Mouse (Mus musculus) CH12.LX (cell line): Measurements from ENCODE around the gene Fgf22. TPM values are rescaled to one million over a fixed set of nuclear protein-coding genes. Genes with fewer than 3 reads are reported as not detected.

ENCODE experiments used
- DNase-seq: peaks from one replicate; pipeline ENCODE4 v3.0.0-alpha.2; 2013; ENCODE audit errors: extremely low read depth
- H3K27ac ChIP-seq: 2 replicates; pipeline ENCODE4 v1.5.1; 2012; ENCODE audit warnings: low read depth, mild to moderate bottlenecking, control low read depth, moderate library complexity; ENCODE audit not compliant: insufficient read depth
- H3K27me3 ChIP-seq: replicated peaks from 2 replicates; pipeline ENCODE3; 2012; ENCODE audit warnings: inconsistent platforms
- H3K36me3 ChIP-seq, 2 experiments: replicated peaks in 1 of 2; 2 replicates each; pipeline versions ENCODE3 to v1.6.1; 2012; ENCODE audit warnings: inconsistent platforms in 1 of 2, low read length in 1 of 2, mild to moderate bottlenecking in 1 of 2, mixed read lengths in 1 of 2, moderate library complexity in 1 of 2; ENCODE audit not compliant: control insufficient read depth in 1 of 2, insufficient read depth in 1 of 2
- H3K4me1 ChIP-seq, 2 experiments: 2 replicates each; pipeline ENCODE4 v1.6.1; 2012; ENCODE audit warnings: inconsistent platforms in 1 of 2, moderate library complexity in 1 of 2; ENCODE audit not compliant: insufficient read depth in 2 of 2, control insufficient read depth in 1 of 2
- H3K4me2 ChIP-seq: 2 replicates; pipeline ENCODE4 v1.6.1; 2012; ENCODE audit warnings: low read depth, mild to moderate bottlenecking, control low read depth; ENCODE audit not compliant: poor library complexity, insufficient read depth, severe bottlenecking
- H3K4me3 ChIP-seq, 3 experiments: fragments of 150-350 bp in 1 of 3; sonication (generic) in 1 of 3; replicated peaks in 1 of 3; 2 replicates each; pipeline versions ENCODE3 to v1.5.1; 2011 to 2012; ENCODE audit warnings: low read depth in 2 of 3, low read length in 2 of 3, mild to moderate bottlenecking in 2 of 3, moderate library complexity in 2 of 3, control low read depth in 1 of 3, improper control_type of control experiment in 1 of 3, inconsistent platforms in 1 of 3, mixed read lengths in 1 of 3; ENCODE audit not compliant: poor library complexity in 1 of 3
- H3K79me2 ChIP-seq: replicated peaks from 2 replicates; pipeline ENCODE4 v1.6.1; 2012; ENCODE audit warnings: mild to moderate bottlenecking, moderate library complexity; ENCODE audit not compliant: control insufficient read depth, poor library complexity, insufficient read depth, severe bottlenecking; ENCODE audit errors: extremely low read depth
- H3K9ac ChIP-seq: 2 replicates; pipeline ENCODE4 v1.6.1; 2012; ENCODE audit warnings: low read depth, mild to moderate bottlenecking, control low read depth, moderate library complexity; ENCODE audit not compliant: insufficient read depth
- H3K9me3 ChIP-seq: replicated peaks from 2 replicates; pipeline ENCODE3; 2012; ENCODE audit warnings: low read length, inconsistent platforms, mixed read lengths
- BHLHE40 ChIP-seq: IDR thresholded peaks from 2 replicates; pipeline ENCODE4 v1.6.1; 2011; ENCODE audit warnings: mild to moderate bottlenecking, low read depth, low read length, improper control_type of control experiment
- CHD1 ChIP-seq: IDR thresholded peaks from 2 replicates; pipeline ENCODE4 v1.6.1; 2012; ENCODE audit warnings: low read depth, low read length, improper control_type of control experiment, inconsistent platforms
- CHD2 ChIP-seq: IDR thresholded peaks from 2 replicates; pipeline ENCODE4 v1.6.1; 2011; ENCODE audit warnings: low read length, improper control_type of control experiment
- CTCF ChIP-seq, 2 experiments: IDR thresholded peaks in 1 of 2; conservative IDR thresholded peaks in 1 of 2; 2 replicates each; pipeline ENCODE4 v1.5.1; 2011 to 2012; ENCODE audit warnings: low read depth in 2 of 2, low read length in 2 of 2, improper control_type of control experiment in 1 of 2, inconsistent platforms in 1 of 2, mild to moderate bottlenecking in 1 of 2, moderate library complexity in 1 of 2
- E2F4 ChIP-seq: IDR thresholded peaks from 2 replicates; pipeline ENCODE4 v1.6.1; 2011; ENCODE audit warnings: low read depth, low read length, improper control_type of control experiment; ENCODE audit not compliant: insufficient replicate concordance
- ELF1 ChIP-seq: IDR thresholded peaks from 2 replicates; pipeline ENCODE4 v1.6.1; 2014; ENCODE audit warnings: low read depth, mild to moderate bottlenecking, inconsistent platforms, low read length, improper control_type of control experiment
- EP300 ChIP-seq: IDR thresholded peaks from 2 replicates; pipeline ENCODE4 v1.6.1; 2011; ENCODE audit warnings: low read length, improper control_type of control experiment
- ETS1 ChIP-seq: conservative IDR thresholded peaks from 2 replicates; pipeline ENCODE4 v1.6.1; 2012; ENCODE audit warnings: low read depth, mild to moderate bottlenecking, inconsistent platforms, low read length, improper control_type of control experiment, moderate library complexity
- GABPA ChIP-seq: IDR thresholded peaks from 2 replicates; pipeline ENCODE4 v1.6.1; 2012; ENCODE audit warnings: low read depth, low read length, improper control_type of control experiment, inconsistent platforms; ENCODE audit not compliant: insufficient replicate concordance
- HCFC1 ChIP-seq: IDR thresholded peaks from 2 replicates; pipeline ENCODE4 v1.6.1; 2012; ENCODE audit warnings: low read depth, mild to moderate bottlenecking, inconsistent platforms, low read length, improper control_type of control experiment
- IRF4 ChIP-seq: IDR thresholded peaks from 2 replicates; pipeline ENCODE4 v1.6.1; 2014; ENCODE audit warnings: low read depth, mild to moderate bottlenecking, inconsistent platforms, low read length, improper control_type of control experiment
- KAT2A ChIP-seq: IDR thresholded peaks from 2 replicates; pipeline ENCODE4 v1.6.1; 2012; ENCODE audit warnings: low read length, improper control_type of control experiment, inconsistent platforms; ENCODE audit not compliant: insufficient replicate concordance
- MAFK ChIP-seq: IDR thresholded peaks from 2 replicates; pipeline ENCODE4 v1.6.1; 2011; ENCODE audit warnings: low read length, improper control_type of control experiment; ENCODE audit not compliant: insufficient replicate concordance
- MAZ ChIP-seq: IDR thresholded peaks from 2 replicates; pipeline ENCODE4 v1.6.1; 2012; ENCODE audit warnings: low read depth, mild to moderate bottlenecking, inconsistent platforms, low read length, improper control_type of control experiment, moderate library complexity
- MEF2A ChIP-seq: IDR thresholded peaks from 2 replicates; pipeline ENCODE4 v1.6.1; 2014; ENCODE audit warnings: low read depth, mild to moderate bottlenecking, inconsistent platforms, low read length, improper control_type of control experiment, borderline replicate concordance
- MXI1 ChIP-seq: IDR thresholded peaks from 2 replicates; pipeline ENCODE4 v1.6.1; 2011; ENCODE audit warnings: mild to moderate bottlenecking, low read depth, low read length, improper control_type of control experiment
- MYC ChIP-seq: IDR thresholded peaks from 2 replicates; pipeline ENCODE4 v1.6.1; 2011; ENCODE audit warnings: low read depth, mild to moderate bottlenecking, improper control_type of control experiment, low read length
- NELFE ChIP-seq: IDR thresholded peaks from 2 replicates; pipeline ENCODE4 v1.6.1; 2011; ENCODE audit warnings: low read depth, low read length, improper control_type of control experiment
- NRF1 ChIP-seq: IDR thresholded peaks from 2 replicates; pipeline ENCODE4 v1.6.1; 2014; ENCODE audit warnings: low read depth, mild to moderate bottlenecking, inconsistent platforms, low read length, improper control_type of control experiment, moderate library complexity
- PAX5 ChIP-seq: IDR thresholded peaks from 2 replicates; pipeline ENCODE4 v1.6.1; 2012; ENCODE audit warnings: low read length, inconsistent platforms, mixed read lengths
- POLR2A ChIP-seq: IDR thresholded peaks from 2 replicates; pipeline ENCODE4 v1.6.1; 2011; ENCODE audit warnings: low read depth, mild to moderate bottlenecking, improper control_type of control experiment, low read length
- RAD21 ChIP-seq: IDR thresholded peaks from 2 replicates; pipeline ENCODE4 v1.6.1; 2011; ENCODE audit warnings: low read depth, mild to moderate bottlenecking, low read length, improper control_type of control experiment, moderate library complexity
- RCOR1 ChIP-seq: conservative IDR thresholded peaks from 2 replicates; pipeline ENCODE4 v1.6.1; 2012; ENCODE audit warnings: low read depth, mild to moderate bottlenecking, inconsistent platforms, low read length, improper control_type of control experiment
- SIN3A ChIP-seq: IDR thresholded peaks from 2 replicates; pipeline ENCODE4 v1.6.1; 2012; ENCODE audit warnings: low read length, improper control_type of control experiment, inconsistent platforms
- SMC3 ChIP-seq: IDR thresholded peaks from 2 replicates; pipeline ENCODE4 v1.6.1; 2011; ENCODE audit warnings: low read depth, low read length, improper control_type of control experiment
- TBP ChIP-seq: conservative IDR thresholded peaks from 2 replicates; pipeline ENCODE4 v1.6.1; 2011; ENCODE audit warnings: low read depth, low read length, improper control_type of control experiment
- UBTF ChIP-seq: IDR thresholded peaks from 2 replicates; pipeline ENCODE4 v1.6.1; 2012; ENCODE audit warnings: low read depth, mild to moderate bottlenecking, inconsistent platforms, low read length, improper control_type of control experiment, moderate library complexity
- USF1 ChIP-seq: IDR thresholded peaks from 2 replicates; pipeline ENCODE4 v1.6.1; 2014; ENCODE audit warnings: low read depth, mild to moderate bottlenecking, inconsistent platforms, low read length, improper control_type of control experiment
- USF2 ChIP-seq: conservative IDR thresholded peaks from 2 replicates; pipeline ENCODE4 v1.6.1; 2011; ENCODE audit warnings: low read depth, low read length, improper control_type of control experiment
- ZNF384 ChIP-seq: IDR thresholded peaks from 2 replicates; pipeline ENCODE4 v1.6.1; 2012; ENCODE audit warnings: low read depth, low read length, improper control_type of control experiment, inconsistent platforms
- dilution Hi-C: fragments of 300-500 bp; cut with MboI; formaldehyde crosslinking; loops from 2 replicates; pipeline ENCODE4 v1.14.3; 2020; ENCODE audit warnings: low sequenced_read_pairs; ENCODE audit not compliant: extremely low pct_unique_long_range_greater_than_20kb, extremely low pct_ligation_motif_present
- in situ Hi-C: fragments of 300-500 bp; cut with MboI; formaldehyde crosslinking; loops from 3 replicates; pipeline ENCODE4 v1.14.3; 2019; ENCODE audit warnings: low sequenced_read_pairs, low pct_ligation_motif_present, low pct_unique_long_range_greater_than_20kb, mixed read lengths
- polyA plus RNA-seq: library from polyadenylated mRNA; unstranded; fragments of >175 nt; gene quantifications from 2 replicates; pipeline ENCODE4 v1.2.1, GENCODE M21; 2012; ENCODE audit warnings: low read depth; ENCODE audit not compliant: insufficient read length
- total RNA-seq, 2 experiments: library from RNA; depleted of rRNA; stranded (reverse); fragments of 300-350 nt in 1 of 2; fragments of >200 nt in 1 of 2; gene quantifications; 2 replicates each; pipeline ENCODE4 v1.2.3; 2012 to 2014

Fgf22 gene
- total and polyA plus RNA-seq, 3 experiments: not detected

- Histone ChIP-seq H3K9ac (no peak overlapping the region), H3K4me2 (no peak overlapping the region), H3K36me3 (peaks cover 4 to 15% of the 10 kb centered on the region in 2 experiments), H3K27me3 (peaks cover 16% of the 10 kb centered on the region), H3K27ac (no peak overlapping the region), H3K4me1 (peaks cover 7 to 8% of the 10 kb centered on the region in 2 experiments), H3K9me3 (peaks cover 6% of the 10 kb centered on the region), H3K4me3 (no peak overlapping the region), H3K79me2 (no peaks in the 10 kb centered on the region)
- no peak for DNase-seq
- TF ChIP-seq PAX5 (no peak), EP300 (no peak), GABPA (no peak), SMC3 (no peak), MAFK (no peak), MXI1 (no peak), MAZ (no peak), POLR2A (no peak), MEF2A (no peak), KAT2A (no peak), IRF4 (no peak), USF2 (no peak), BHLHE40 (no peak), MYC (no peak), USF1 (no peak), NRF1 (no peak), CHD2 (no peak), ELF1 (no peak)
- dilution Hi-C loops: no loop called here
- in situ Hi-C loops: no loop called here
Measured at GRCm38 (mm10) chr10:79728323-79729249, 26.3 kb upstream of the Fgf22 start.

GRCm38 (mm10) chr10:79729357-79729965, 25.4 kb upstream of the Fgf22 start:
- dilution Hi-C loops (no loop called here), in situ Hi-C loops (no loop called here)
- Histone ChIP-seq H3K9ac (no peak overlapping the region), H3K4me3 (no peak overlapping the region), H3K36me3 (peaks cover 13 to 24% of the 10 kb centered on the region in 2 experiments), H3K4me1 (peaks cover 7 to 8% of the 10 kb centered on the region in 2 experiments), H3K4me2 (no peak overlapping the region), H3K79me2 (no peaks in the 10 kb centered on the region), H3K27ac (no peak overlapping the region)
- no peak for TF ChIP-seq USF1
- TF ChIP-seq SMC3: no peak
- no peak for TF ChIP-seq RAD21
- TF ChIP-seq SIN3A: no peak
- TF ChIP-seq MXI1: no peak
- TF ChIP-seq NELFE: no peak
- TF ChIP-seq CHD1: no peak
- TF ChIP-seq CHD2: no peak
- TF ChIP-seq E2F4: no peak
- no peak for TF ChIP-seq CTCF (conservative IDR thresholded peaks at IDR 0.05 in 1 of 2, IDR thresholded peaks at IDR 0.05 in 1 of 2; ENCODE audit: low read depth in 2 of 2, low read length in 2 of 2)
- no peak for TF ChIP-seq RCOR1
- TF ChIP-seq TBP: no peak
- TF ChIP-seq HCFC1: no peak
- TF ChIP-seq ZNF384: no peak
- TF ChIP-seq ETS1: no peak
- TF ChIP-seq EP300: no peak
- no peak for TF ChIP-seq UBTF
- TF ChIP-seq, all 38 proteins: peak for 0
- no peak for DNase-seq
- H3K27me3 ChIP-seq: peaks cover 8% of the 10 kb centered on the region
- H3K9me3 ChIP-seq: peaks cover 8% of the 10 kb centered on the region
